Mouse (Mus musculus): ENCODE results near the gene Trex2.

The Trex2 gene

GRCm38 (mm10) chrX:73435252-73435651 lies at the start of gene Trex2:
Gene Trex2, minus strand, starts transcription at chrX:73435344.
- ATAC-seq (ENCODE audit: insufficient number of reproducible peaks, low FRiP score, low TSS enrichment) = no peak

GRCm38 (mm10) chrX:73484870-73485269 lies 49.7 kb upstream of the Trex2 start:
- no peak for ATAC-seq (ENCODE audit: insufficient number of reproducible peaks, low FRiP score, low TSS enrichment)

- no peak for ATAC-seq (ENCODE audit: insufficient number of reproducible peaks, low FRiP score, low TSS enrichment)
Measured at GRCm38 (mm10) chrX:73484076-73484475, 48.9 kb upstream of the Trex2 start.

GRCm38 (mm10) chrX:73483484-73483810 lies 48.3 kb upstream of the Trex2 start, which contains the start of gene Bgn:
Gene Bgn, plus strand, starts transcription at chrX:73483602.
- ATAC-seq (ENCODE audit: insufficient number of reproducible peaks, low FRiP score, low TSS enrichment) = no peak

GRCm38 (mm10) chrX:73482643-73483483 lies 47.7 kb upstream of the Trex2 start:
- no peak for ATAC-seq (ENCODE audit: insufficient number of reproducible peaks, low FRiP score, low TSS enrichment)

- ATAC-seq (ENCODE audit: insufficient number of reproducible peaks, low FRiP score, low TSS enrichment) = no peak
Measured at GRCm38 (mm10) chrX:73480334-73480733, 45.2 kb upstream of the Trex2 start.

- ATAC-seq (ENCODE audit: insufficient number of reproducible peaks, low FRiP score, low TSS enrichment) = no peak
Measured at GRCm38 (mm10) chrX:73479656-73480055, 44.5 kb upstream of the Trex2 start.

GRCm38 (mm10) chrX:73477500-73477899 lies 42.4 kb upstream of the Trex2 start:
- no peak for ATAC-seq (ENCODE audit: insufficient number of reproducible peaks, low FRiP score, low TSS enrichment)

- ATAC-seq (ENCODE audit: insufficient number of reproducible peaks, low FRiP score, low TSS enrichment) = no peak
Measured at GRCm38 (mm10) chrX:73476621-73477020, 41.5 kb upstream of the Trex2 start.

- no peak for ATAC-seq (ENCODE audit: insufficient number of reproducible peaks, low FRiP score, low TSS enrichment)
Measured at GRCm38 (mm10) chrX:73475658-73476256, 40.6 kb upstream of the Trex2 start.

- ATAC-seq (ENCODE audit: insufficient number of reproducible peaks, low FRiP score, low TSS enrichment) = no peak
Measured at GRCm38 (mm10) chrX:73474340-73475165, 39.4 kb upstream of the Trex2 start.

- ATAC-seq (ENCODE audit: insufficient number of reproducible peaks, low FRiP score, low TSS enrichment) = no peak
Measured at GRCm38 (mm10) chrX:73471764-73472163, 36.6 kb upstream of the Trex2 start.

GRCm38 (mm10) chrX:73468752-73469151 lies 33.6 kb upstream of the Trex2 start:
- no peak for ATAC-seq (ENCODE audit: insufficient number of reproducible peaks, low FRiP score, low TSS enrichment)

- ATAC-seq (ENCODE audit: insufficient number of reproducible peaks, low FRiP score, low TSS enrichment) = no peak
Measured at GRCm38 (mm10) chrX:73468330-73468729, 33.2 kb upstream of the Trex2 start.

- no peak for ATAC-seq (ENCODE audit: insufficient number of reproducible peaks, low FRiP score, low TSS enrichment)
Measured at GRCm38 (mm10) chrX:73467446-73468241, 32.5 kb upstream of the Trex2 start.

- ATAC-seq (ENCODE audit: insufficient number of reproducible peaks, low FRiP score, low TSS enrichment) = no peak
Measured at GRCm38 (mm10) chrX:73465483-73466186, 30.5 kb upstream of the Trex2 start.

- no peak for ATAC-seq (ENCODE audit: insufficient number of reproducible peaks, low FRiP score, low TSS enrichment)
Measured at GRCm38 (mm10) chrX:73460792-73461191, 25.6 kb upstream of the Trex2 start.

GRCm38 (mm10) chrX:73458877-73459392 lies 23.8 kb upstream of the Trex2 start, which contains the start of gene Haus7:
Gene Haus7, minus strand, starts transcription at chrX:73459044.
- peak; percentile 100 for ATAC-seq (ENCODE audit: insufficient number of reproducible peaks, low FRiP score, low TSS enrichment)

- no peak for ATAC-seq (ENCODE audit: insufficient number of reproducible peaks, low FRiP score, low TSS enrichment)
Measured at GRCm38 (mm10) chrX:73451949-73452348, 16.8 kb upstream of the Trex2 start.
